Mouse (Mus musculus): ENCODE measurements around the gene Cit. TPM values are rescaled to one million over a fixed set of nuclear protein-coding genes. Genes with fewer than 3 reads are reported as not detected.
"Not testable (repeated sequence)": the region's sequence is repeated elsewhere in the genome, so short reads cannot be mapped to it uniquely, and the experiment has no call there.

Gene Cit
- total RNA-seq (2017): 45.8 and 51.2 TPM in 2 replicates

DNA sequence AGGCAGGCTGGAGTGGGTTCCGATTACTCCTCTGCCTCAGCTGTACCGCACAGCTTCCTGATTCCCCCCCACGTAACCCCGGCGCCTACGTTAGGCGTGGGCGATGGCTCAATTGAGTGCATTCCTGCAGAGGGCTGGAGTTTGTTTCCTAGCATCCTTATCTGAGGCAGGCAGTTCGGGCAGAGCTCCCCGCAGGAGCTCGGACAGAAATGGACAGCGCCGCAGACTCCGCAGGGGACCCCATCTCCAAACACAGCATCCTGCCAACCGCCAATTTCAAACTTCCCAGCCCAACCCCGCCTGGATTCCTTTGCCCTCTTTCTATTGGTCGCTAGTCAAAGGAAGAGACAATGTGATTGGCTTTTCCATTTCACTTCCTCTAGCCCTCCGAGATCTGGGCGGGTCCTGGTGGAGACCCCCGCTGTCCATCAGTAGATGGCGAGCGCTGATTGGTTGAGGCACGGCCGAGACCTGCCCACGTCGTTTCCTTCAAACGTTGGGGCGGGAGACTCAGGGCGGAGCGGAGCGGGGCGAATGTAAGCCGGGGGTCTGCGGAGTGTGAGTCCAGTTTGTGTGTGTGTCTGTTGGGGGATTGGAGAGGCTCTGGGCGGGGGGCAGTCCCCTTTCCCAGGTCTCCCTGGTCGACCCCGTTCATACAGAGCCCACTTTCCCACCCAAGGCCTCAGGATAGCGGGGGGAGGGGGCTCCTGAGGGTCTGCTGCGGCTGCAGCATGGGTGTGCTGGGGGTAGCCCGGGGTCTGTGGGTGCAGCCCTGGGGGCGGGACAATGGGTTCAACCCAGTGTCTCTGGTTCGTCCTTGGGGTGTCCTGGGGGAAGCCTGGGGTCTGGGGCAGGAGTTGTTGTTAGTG lies at the start of gene Cit:
TSS of gene Cit (plus strand) at position 513 of the 869 bp plus-strand sequence.
- ATAC-seq (replicated peaks; ENCODE audit: low read depth, poor library complexity, severe bottlenecking): peak; percentile 97

- peak; percentile 56 for ATAC-seq (replicated peaks; ENCODE audit: low read depth, poor library complexity, severe bottlenecking)
These were observed 45.8 kb upstream of the Cit start for GRCm38 (mm10) chr5:115799016-115799894.

DNA sequence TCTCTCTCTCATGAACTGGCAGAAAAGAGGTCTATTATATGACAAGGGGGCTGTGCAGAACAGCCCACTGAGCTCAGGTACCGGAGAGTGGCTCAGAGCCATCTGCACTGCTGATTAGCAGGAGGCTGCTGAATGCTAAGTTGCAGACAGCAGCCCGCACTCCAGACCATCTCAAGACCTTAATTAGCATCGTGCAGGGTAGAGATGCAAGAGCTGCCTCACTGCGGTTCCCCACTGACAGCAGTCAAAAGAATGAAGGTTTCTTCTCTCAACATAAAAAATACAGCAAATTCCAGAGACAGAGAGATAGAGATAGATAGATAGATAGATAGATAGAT lies 45.2 kb upstream of the Cit start:
- peak; percentile 29; the same call in 1 of the 2 replicates for ATAC-seq (replicated peaks; ENCODE audit: low read depth, poor library complexity, severe bottlenecking)

DNA sequence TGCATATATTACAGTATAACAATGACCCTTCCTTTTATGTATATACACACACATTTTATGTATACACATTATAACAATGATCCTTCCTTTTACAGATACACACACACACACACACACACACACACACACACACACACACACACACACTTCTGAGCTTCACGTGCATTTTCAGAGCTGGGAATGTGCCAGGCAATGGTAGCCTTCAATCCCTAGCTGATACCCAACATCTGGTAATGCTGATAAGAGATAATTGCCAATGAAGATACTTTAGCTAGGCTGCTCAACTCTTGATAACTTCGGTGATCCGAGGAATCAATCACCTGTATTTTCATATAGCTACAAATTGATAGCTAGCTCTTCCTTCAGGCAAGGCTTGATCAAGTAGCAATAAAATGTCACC lies 32.8 kb upstream of the Cit start:
- no peak for ATAC-seq (replicated peaks; ENCODE audit: low read depth, poor library complexity, severe bottlenecking)

DNA sequence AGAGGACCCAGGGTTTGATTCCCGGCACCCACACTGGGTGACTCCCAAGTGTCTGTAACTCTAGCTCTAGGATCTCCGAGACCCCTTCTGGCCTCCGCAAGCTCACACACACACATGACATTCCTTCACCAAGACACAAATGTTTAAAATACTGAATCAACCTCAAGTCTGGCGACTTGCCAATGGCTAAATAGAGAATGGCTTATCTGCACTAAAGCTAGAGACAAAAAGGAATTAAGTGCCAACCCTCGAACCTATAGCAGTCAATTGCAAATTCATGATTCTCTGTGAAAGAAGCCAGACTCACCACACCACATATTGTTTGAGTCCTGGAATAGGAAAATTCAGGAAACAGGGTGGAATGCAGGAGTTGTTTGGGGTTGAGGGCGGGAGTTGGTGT lies 28.1 kb upstream of the Cit start:
- ATAC-seq (replicated peaks; ENCODE audit: low read depth, poor library complexity, severe bottlenecking): no peak

- ATAC-seq (replicated peaks; ENCODE audit: low read depth, poor library complexity, severe bottlenecking): not testable (repeated sequence)
These were observed 27.4 kb upstream of the Cit start for GRCm38 (mm10) chr5:115817655-115818054.

GRCm38 (mm10) chr5:115819966-115820365 lies 25.1 kb upstream of the Cit start:
- ATAC-seq (replicated peaks; ENCODE audit: low read depth, poor library complexity, severe bottlenecking): no peak

GRCm38 (mm10) chr5:115821200-115821599 lies 23.9 kb upstream of the Cit start:
- no peak for ATAC-seq (replicated peaks; ENCODE audit: low read depth, poor library complexity, severe bottlenecking)

DNA sequence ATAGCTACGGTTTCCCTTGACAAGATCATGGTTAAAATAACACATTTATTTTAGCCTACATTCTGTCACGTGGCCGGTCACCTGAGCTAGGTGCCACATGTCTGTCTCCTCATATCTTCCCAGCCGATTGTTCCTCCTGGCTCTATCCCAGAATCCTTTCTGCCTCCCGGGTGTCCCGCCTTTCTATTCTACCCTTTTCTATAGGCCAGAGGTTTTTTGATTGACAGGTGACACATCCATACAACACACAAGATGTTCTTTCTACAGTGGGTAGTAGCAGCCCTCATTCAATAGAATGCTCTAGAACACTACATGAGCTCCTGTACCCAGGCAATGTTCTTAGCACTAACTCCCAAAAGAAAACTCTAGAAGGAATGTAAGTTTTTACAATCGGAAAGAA lies 23.2 kb upstream of the Cit start:
- ATAC-seq (replicated peaks; ENCODE audit: low read depth, poor library complexity, severe bottlenecking): no peak

DNA sequence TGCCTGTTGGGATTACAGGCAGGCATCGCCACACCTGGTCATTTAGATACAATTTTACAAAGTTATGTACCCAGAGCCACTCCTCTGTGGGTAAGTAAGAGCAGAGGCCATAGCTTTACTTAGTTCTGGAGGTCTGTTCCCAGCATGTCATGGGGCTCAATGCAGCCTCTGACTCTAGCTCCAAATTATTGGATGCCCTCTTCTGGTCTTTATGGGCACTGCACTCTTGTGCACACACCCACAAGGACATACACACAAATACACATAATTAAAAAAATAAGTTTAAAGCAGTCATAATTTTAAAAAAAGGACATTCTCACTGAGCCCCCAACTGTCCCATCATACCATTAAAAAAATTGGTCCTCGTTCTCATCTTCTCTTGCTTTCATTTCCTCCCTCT lies 12.3 kb upstream of the Cit start:
- no peak for ATAC-seq (replicated peaks; ENCODE audit: low read depth, poor library complexity, severe bottlenecking)

DNA sequence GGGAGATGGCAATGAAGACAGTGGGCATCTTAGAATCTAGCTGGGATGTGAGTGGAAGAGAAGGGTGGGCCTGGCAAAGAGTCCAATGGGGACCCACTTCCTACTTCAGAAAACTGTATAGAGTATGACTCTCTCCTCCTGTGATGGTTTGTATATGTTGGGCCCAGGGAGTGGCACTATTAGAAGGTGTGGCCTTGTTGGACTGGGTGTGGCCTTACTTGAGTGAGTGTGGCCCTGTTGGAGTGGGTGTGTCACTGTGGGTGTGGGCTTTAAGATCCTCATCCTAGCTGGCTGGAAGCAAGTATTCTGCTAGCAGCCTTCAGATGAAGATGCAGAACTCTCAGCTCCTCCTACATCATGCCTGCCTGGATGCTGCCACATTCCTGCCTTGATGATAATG lies 11.3 kb upstream of the Cit start:
- ATAC-seq (replicated peaks; ENCODE audit: low read depth, poor library complexity, severe bottlenecking): not testable (repeated sequence)

GRCm38 (mm10) chr5:115835291-115835690 lies 9.8 kb upstream of the Cit start:
- peak; percentile 45; the same call in 1 of the 2 replicates for ATAC-seq (replicated peaks; ENCODE audit: low read depth, poor library complexity, severe bottlenecking)

- ATAC-seq (replicated peaks; ENCODE audit: low read depth, poor library complexity, severe bottlenecking): no peak
These were observed 7.0 kb upstream of the Cit start for GRCm38 (mm10) chr5:115838059-115838458.

- ATAC-seq (replicated peaks; ENCODE audit: low read depth, poor library complexity, severe bottlenecking): no peak
These were observed 4.6 kb upstream of the Cit start for GRCm38 (mm10) chr5:115840453-115840852.

DNA sequence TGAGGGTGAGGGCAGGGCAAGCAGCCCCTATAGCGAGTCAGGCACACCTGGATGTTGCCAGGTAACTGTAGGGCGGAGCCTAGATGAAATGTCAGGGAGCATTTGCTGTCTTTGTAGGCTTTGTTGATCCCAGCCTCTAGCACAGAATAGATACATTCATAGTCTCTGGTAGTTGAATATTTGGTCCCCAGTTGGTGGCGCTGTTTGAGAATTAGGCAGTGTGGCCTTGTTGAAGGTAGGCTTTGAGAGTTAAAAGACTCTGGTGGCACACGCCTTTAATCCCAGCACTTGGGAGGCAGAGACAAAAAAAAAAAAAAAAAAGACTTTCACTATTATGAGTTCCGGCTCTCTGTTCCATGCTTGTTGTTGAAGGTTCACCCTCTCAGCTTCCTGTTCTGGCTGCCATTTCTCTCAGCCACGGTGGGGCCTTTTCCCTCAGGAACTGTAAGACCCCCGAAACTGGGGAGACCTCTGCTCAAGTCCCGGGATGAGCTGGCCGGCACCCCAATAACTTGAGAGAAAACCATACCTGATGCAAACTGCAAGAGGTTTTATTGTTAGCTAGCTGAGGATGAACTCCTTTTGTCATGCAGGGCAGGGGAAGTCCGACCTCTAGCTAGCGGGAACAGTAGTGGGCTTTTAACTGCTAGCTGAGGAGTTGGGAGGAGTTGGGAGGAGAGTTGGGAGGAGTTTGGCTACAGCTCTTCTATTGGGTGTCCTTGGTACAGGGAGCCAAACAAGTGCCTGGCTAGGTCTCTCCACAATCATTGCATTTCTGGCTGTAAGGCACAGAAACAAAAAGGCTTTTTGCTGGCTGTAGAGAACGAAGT lies 3.9 kb upstream of the Cit start:
- no peak for ATAC-seq (replicated peaks; ENCODE audit: low read depth, poor library complexity, severe bottlenecking)

- no peak; the same call in 1 of the 2 replicates for ATAC-seq (replicated peaks; ENCODE audit: low read depth, poor library complexity, severe bottlenecking)
These were observed 711 bp upstream of the Cit start for GRCm38 (mm10) chr5:115844368-115844765.

GRCm38 (mm10) chr5:115845635-115846174 lies 627 bp downstream of the Cit start:
- ATAC-seq (replicated peaks; ENCODE audit: low read depth, poor library complexity, severe bottlenecking): no peak

- ATAC-seq (replicated peaks; ENCODE audit: low read depth, poor library complexity, severe bottlenecking): no peak
These were observed 2.1 kb downstream of the Cit start for GRCm38 (mm10) chr5:115847166-115847565.

DNA sequence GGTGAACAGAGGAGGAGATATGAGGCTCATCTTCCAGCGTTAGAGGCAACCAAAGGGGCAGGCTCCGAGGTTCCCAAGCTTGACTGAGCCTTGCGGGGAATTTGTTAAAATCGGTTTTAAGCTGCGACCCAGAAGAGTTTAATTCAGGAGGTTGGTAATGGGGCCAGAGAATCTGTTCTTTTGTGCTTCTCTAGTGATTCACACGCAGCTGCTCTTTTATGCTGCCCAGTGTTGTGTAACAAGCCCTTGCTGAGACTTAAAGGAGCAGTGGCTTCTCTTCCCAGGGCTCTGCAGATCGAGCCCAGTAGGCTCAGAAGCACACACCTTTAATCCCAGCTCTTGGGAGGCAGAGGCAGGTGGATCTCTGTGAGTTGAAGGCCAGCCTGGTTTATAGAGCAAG lies 3.4 kb downstream of the Cit start:
- no peak for ATAC-seq (replicated peaks; ENCODE audit: low read depth, poor library complexity, severe bottlenecking)

DNA sequence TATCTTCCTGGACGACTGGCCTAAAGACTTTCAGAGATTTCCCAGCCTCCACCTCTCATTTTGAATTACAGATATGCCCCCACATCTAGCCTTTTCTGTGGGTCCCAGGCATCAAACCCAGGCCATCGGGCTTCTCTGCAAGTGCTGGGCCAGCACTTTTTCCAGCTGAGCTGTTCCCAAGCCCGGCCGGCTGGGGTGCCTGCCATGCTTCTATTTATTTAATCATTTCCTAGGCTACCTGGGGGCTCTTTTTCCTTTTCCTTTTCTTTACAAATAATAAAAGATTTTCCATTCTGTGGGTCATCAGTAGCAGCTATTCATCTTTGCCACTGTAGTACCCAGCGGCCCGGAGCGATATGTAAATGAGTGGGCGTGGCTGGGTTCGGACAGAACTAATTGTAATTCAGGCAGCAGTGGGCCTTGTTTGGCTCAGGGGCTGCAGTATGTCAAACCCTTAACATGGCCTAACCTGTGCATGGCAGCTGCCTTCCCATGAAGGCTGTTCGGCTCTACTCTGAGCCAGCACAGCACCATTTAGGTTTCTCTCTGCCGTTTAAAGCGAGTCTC lies 4.3 kb downstream of the Cit start:
- ATAC-seq (replicated peaks; ENCODE audit: low read depth, poor library complexity, severe bottlenecking): no peak
